Mouse (Mus musculus) forebrain, embryonic 12.5 days (tissue): ENCODE results near the gene Grin2d. TPM values are rescaled to one million over a fixed set of nuclear protein-coding genes. Genes with fewer than 3 reads are reported as not detected.

Experiments
- ATAC-seq: fragments of 200-750 bp; cut with Nextera tagmentation; 2 replicates; pipeline ENCODE4 v1.8.0; 2017; ENCODE audit warnings: moderate TSS enrichment; ENCODE audit not compliant: low FRiP score
- H3K27ac ChIP-seq: fragments of 300-500 bp; sonication (generic); 2 replicates; pipeline ENCODE4 v1.5.1; 2016; ENCODE audit warnings: mild to moderate bottlenecking
- H3K27me3 ChIP-seq: fragments of 300-500 bp; sonication (generic); 2 replicates; pipeline ENCODE4 v1.6.1; 2016; ENCODE audit warnings: mild to moderate bottlenecking
- H3K36me3 ChIP-seq: fragments of 300-500 bp; sonication (generic); replicated peaks from 2 replicates; pipeline ENCODE4 v1.6.1; 2016; ENCODE audit warnings: mild to moderate bottlenecking
- H3K4me1 ChIP-seq: fragments of 300-500 bp; sonication (generic); 2 replicates; pipeline ENCODE4 v1.6.1; 2016
- H3K4me2 ChIP-seq: fragments of 300-500 bp; sonication (generic); 2 replicates; pipeline ENCODE4 v1.6.1; 2016; ENCODE audit warnings: mild to moderate bottlenecking, moderate library complexity
- H3K4me3 ChIP-seq: fragments of 300-500 bp; sonication (generic); replicated peaks from 2 replicates; pipeline ENCODE4 v1.5.1; 2016; ENCODE audit warnings: mild to moderate bottlenecking
- H3K9ac ChIP-seq: fragments of 300-500 bp; sonication (generic); 2 replicates; pipeline ENCODE4 v1.6.1; 2016; ENCODE audit warnings: mild to moderate bottlenecking
- H3K9me3 ChIP-seq: fragments of 300-500 bp; sonication (generic); 2 replicates; pipeline ENCODE4 v1.6.1; 2016
- WGBS: fragments of 180-500 bp; shearing (Covaris S2); methylation state at CpG from one replicate; pipeline ENCODE4 v1.1.7; 2016; 5-methylcytosine and 5-hydroxymethylcytosine counted together
- polyA plus RNA-seq: library from polyadenylated mRNA; unstranded; fragments of >200 nt; fragmentation: Nextera tagmentation; extraction: Ambion mirVana; gene quantifications from 2 replicates; pipeline ENCODE4 v1.2.1, GENCODE M21; 2016

The Grin2d gene
- polyA plus RNA-seq, 1 experiment from 2014 or later, result 0.33 TPM

DNA sequence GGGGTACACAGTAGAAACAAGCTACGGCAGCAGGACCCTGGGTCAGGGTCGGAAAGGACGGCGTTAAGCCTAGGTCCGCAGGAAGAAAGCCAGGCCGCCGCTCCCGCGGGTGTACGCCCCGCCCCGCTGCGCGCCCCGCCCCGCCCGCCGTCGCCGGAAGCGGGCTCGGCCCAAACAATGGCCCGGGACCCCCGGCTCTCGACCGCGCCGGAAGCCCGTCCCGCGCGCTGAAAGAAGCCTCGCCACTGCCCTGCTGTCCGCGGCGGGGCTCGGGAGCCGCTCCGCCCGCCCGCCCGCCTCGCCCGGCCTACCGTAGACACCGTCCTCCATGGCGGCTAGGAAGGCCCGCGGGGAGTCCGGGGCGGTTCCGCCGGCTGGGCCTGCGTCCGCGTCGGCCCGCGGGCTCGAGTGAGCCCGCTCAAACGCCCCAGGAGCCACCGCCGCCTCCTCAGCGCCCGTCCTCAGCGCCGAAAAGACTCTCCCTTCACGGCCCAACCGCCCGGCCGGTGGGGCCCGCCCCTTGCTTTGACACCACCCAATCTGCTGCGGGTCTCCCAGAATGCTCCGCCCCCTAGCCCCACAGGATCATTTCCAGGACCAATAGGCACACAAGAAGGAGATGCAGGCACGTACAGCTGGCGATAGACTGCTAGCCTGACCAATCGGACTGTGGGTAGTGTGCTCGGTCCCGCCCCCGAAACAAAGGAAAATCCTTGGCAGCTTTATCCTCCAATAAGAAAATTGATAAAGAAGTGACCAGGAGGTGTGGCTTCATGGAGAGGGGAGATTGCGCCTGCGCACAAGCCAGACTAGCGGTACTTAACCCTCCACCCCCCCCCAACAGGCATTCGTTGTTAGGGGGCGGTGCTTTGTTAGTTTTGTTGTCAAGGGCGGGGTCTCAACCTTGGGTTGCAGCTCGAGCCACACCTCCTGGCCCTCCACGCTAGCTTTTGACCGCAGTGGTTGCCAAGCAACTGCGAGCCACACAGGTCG lies 64.1 kb downstream of the Grin2d start, which contains the start of gene Cyth2:
Gene Cyth2, minus strand, starts transcription at position 795 of the 993 bp plus-strand sequence.
- H3K27me3 ChIP-seq, result peaks cover 8% of the 10 kb centered on the region
- H3K27ac ChIP-seq, result peak within 1 kb of the TSS; percentile 100
- peak; percentile 98 for ATAC-seq
- no peaks in the 10 kb centered on the region for H3K9me3 ChIP-seq
- peak within 1 kb of the TSS; percentile 78 for H3K4me2 ChIP-seq
- peaks cover 38% of the 10 kb centered on the region for H3K36me3 ChIP-seq
- H3K4me1 ChIP-seq, result peaks cover 33% of the 10 kb centered on the region
- peak within 1 kb of the TSS; percentile 99 for H3K9ac ChIP-seq
- under 1% methylated on average over 82 of the region's 92 CpGs for whole genome bisulfite sequencing
- H3K4me3 ChIP-seq, result peak within 1 kb of the TSS; percentile 95

DNA sequence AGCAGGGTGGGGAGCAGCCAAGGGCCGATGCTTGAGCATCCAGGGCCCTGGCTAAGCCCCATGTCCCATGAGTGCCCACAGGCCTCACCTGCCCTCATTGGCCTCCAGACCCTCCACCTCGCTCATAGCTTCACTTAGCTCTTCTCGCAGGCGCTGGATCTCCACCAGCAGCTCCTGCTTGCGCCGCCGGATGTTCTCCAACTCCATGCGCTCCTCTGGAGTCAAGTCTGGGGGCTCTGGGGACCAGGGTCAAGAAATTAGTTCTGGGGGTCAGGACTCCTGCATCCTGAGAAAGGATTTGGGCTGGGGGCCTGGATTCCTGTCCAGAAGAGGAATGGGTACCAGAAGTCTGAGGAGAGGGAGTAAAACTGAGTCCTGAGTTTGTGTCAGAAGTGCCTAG lies 65.3 kb downstream of the Grin2d start:
- Histone ChIP-seq H3K27me3 (no peaks in the 10 kb centered on the region), H3K9ac (peak overlapping the region; percentile 99), H3K36me3 (peaks cover 50% of the 10 kb centered on the region), H3K9me3 (no peaks in the 10 kb centered on the region), H3K4me3 (peak overlapping the region; percentile 95), H3K4me2 (peak overlapping the region; percentile 78), H3K4me1 (peaks cover 37% of the 10 kb centered on the region), H3K27ac (peak overlapping the region; percentile 100; the same call in 1 of the 2 replicates)
- WGBS, result 91% methylated on average over 8 of the region's 8 CpGs
- no peak for ATAC-seq

DNA sequence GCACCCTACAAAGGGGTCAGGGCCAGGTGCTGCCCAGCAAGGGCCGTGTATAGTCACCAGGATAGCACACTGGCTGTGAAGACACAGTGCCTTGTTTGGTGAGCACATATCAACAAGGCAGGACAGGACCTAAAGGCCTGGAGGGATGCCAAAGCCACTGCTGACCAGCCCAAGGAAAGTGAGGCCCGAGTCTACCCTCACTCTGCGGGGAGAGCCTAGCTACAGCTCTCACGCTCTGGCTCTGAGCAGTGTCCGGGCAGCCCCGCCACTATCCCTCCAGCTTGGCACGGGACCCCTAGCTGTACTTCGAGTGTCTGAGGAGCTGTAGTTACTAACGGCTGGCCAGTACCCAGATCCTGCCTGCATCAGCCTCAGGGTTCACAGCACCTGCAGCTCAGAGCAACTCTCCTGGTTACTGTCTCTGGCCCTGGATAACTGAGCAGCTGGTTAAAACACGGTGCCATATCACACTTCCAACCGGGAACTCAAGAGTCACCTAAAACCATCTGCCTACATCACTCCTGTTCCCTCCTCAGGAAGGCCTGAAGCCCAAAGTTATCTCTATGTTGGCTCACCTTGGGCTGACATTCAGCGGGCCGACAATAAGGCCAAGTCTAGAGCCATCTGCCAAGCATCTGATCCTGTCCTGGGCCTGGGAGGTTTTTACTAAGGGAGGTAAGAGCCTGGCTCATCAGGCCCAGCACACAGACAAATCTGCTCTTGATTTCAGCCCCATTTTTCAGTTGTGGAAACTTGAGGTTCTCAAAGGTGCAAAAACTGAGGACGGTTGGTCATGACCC lies 68.7 kb downstream of the Grin2d start:
- Histone ChIP-seq H3K4me3 (no peak overlapping the region), H3K4me2 (no peak overlapping the region), H3K9me3 (no peaks in the 10 kb centered on the region), H3K36me3 (peaks cover 70% of the 10 kb centered on the region), H3K27me3 (no peaks in the 10 kb centered on the region), H3K4me1 (peaks cover 28% of the 10 kb centered on the region), H3K9ac (no peak overlapping the region), H3K27ac (no peak overlapping the region)
- 89% methylated on average over 14 of the region's 14 CpGs for WGBS
- no peak for ATAC-seq

DNA sequence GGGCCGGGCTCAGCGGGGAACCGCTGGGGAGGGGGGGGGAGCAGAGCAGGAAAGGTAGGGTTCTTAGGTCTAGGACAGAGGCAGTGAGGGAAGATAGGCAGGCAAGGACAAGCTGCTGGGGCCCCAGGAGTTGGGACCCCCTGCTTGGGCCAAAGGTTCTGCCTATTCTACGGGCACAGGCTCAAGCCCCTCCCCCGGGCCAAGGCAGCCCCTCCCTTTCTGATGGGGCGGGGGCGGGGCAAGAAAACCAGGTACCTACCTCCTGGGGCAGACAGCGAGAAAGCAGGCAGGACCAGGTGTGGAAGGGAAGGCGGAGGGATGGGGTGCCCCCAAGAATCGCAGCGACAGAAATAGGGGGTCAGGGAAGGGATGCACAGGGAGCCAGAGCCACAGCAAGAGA lies 69.7 kb downstream of the Grin2d start:
- Histone ChIP-seq H3K4me1 (peaks cover 28% of the 10 kb centered on the region), H3K27me3 (no peaks in the 10 kb centered on the region), H3K4me2 (no peak overlapping the region), H3K9me3 (no peaks in the 10 kb centered on the region), H3K9ac (no peak overlapping the region; the same call in 1 of the 2 replicates), H3K4me3 (no peak overlapping the region), H3K36me3 (peaks cover 75% of the 10 kb centered on the region), H3K27ac (no peak overlapping the region)
- ATAC-seq, result no peak
- WGBS, result 44% methylated on average over 10 of the region's 11 CpGs

DNA sequence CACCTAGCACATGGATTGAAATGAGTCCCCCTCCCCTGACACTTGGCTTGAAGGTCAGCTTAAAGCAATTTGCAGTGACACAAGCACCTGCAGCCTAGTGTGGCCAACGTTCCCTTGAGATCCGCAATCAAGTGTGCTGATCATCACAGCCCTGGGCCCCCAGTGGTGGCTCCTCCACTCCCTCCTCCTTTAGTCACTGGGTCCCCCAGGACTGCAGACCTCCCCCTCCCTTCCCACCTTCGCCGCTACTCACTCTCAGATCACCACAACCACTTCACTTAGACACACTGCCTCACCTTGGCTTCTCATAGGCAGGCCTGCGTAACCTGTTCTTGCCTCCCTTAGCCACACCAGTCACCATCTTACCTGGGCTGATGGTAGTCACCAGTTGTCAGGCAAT lies 72.2 kb downstream of the Grin2d start:
- ATAC-seq, result no peak
- Histone ChIP-seq H3K9ac (no peak overlapping the region), H3K4me1 (peaks cover 16% of the 10 kb centered on the region), H3K4me2 (no peak overlapping the region), H3K4me3 (no peak overlapping the region), H3K9me3 (no peaks in the 10 kb centered on the region), H3K36me3 (peaks cover 75% of the 10 kb centered on the region), H3K27ac (no peak overlapping the region), H3K27me3 (no peaks in the 10 kb centered on the region)
- WGBS, result 74% methylated on average over 5 of the region's 5 CpGs

DNA sequence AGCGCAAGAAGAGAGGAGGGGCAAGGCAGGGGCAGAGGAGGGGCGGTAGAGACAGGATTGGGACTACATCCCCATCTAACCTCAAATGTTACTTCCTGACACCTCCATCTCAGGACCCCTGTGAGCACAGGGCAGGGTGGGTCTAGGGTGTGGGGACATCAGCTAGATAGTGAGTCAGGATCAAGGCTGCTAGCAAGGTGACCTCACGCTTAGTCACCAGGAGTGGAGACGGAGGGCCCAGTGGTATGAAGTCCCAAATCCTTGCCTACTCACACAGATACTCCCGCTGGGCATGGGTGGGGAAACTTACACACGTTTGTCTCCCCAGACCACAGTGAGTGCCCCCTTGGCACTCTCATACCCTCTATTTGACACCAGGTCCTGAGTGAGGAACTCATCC lies 75.6 kb downstream of the Grin2d start:
- Histone ChIP-seq H3K27me3 (peaks cover 30% of the 10 kb centered on the region), H3K4me1 (peaks cover 27% of the 10 kb centered on the region), H3K27ac (no peak overlapping the region), H3K9me3 (no peaks in the 10 kb centered on the region), H3K4me3 (no peak overlapping the region), H3K9ac (no peak overlapping the region), H3K36me3 (peaks cover 49% of the 10 kb centered on the region), H3K4me2 (no peak overlapping the region)
- no peak for ATAC-seq
- WGBS, result 93% methylated on average over 6 of the region's 6 CpGs

DNA sequence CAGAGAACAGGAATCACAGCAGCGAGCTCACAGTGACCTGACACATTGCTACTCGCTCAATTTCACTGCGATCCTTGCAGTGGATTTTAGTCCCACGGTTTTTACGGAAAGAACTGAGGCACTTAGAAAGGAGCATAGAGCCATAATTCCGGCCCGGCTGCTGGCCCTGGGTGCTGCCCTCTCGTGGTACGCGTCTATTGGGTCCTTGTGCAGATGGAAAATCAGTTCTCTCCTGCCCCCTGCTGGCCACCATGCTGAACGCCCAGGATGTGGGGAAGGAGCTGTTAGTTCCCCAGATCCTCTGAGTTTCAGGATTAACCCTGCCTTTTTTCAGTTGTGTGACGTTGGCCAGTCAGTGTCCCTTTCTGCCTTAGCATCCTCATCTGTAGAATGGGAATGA lies 76.8 kb downstream of the Grin2d start:
- Histone ChIP-seq H3K27ac (peak overlapping the region; percentile 42; the same call in 1 of the 2 replicates), H3K4me3 (no peak overlapping the region)

DNA sequence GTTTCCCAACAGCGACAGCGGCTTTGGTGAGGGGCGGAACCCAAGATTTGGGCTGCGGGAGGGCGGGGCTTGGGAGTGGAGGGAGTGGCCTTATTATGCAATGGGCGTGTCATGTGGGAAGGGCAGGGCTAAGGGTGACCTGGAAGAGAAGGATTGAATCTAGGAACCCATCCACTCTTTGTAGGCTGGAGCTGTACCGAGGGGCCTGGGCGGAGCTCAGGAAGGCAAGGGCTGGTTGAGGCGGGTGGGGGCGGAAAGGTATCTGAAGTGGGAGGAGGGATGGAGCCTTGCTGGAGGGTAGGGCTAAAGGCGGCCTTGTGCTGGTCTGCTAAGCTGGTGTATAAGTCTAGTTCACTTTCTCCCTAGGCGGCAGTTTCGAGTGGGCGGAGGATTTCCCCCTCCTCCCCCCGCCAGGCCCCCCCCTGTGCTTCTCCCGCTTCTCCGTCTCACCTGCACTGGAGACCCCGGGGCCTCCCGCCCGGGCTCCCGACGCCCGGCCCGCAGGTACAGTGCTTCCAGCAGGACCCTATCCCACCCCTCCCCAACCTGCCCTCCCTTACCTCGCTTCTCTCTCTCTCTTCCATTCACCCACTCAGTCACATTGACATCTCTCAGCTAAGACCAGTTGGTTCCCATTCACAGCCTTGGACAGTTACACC lies 77.5 kb downstream of the Grin2d start:
- peak overlapping the region; percentile 42; the same call in 1 of the 2 replicates for H3K27ac ChIP-seq
- WGBS, result 19% methylated on average over 23 of the region's 25 CpGs
- peak overlapping the region; percentile 17; the same call in 1 of the 2 replicates for H3K9ac ChIP-seq
- no peak overlapping the region for H3K4me2 ChIP-seq
- no peaks in the 10 kb centered on the region for H3K9me3 ChIP-seq
- H3K27me3 ChIP-seq, result peaks cover 48% of the 10 kb centered on the region
- H3K36me3 ChIP-seq, result peaks cover 40% of the 10 kb centered on the region
- H3K4me3 ChIP-seq, result no peak overlapping the region
- ATAC-seq, result no peak
- peaks cover 28% of the 10 kb centered on the region for H3K4me1 ChIP-seq

More for the DNA sequence above, 76.8 kb downstream of the Grin2d start:
- no peak overlapping the region for H3K9ac ChIP-seq
- H3K27me3 ChIP-seq, result peaks cover 42% of the 10 kb centered on the region
- WGBS, result 5% methylated on average over 12 of the region's 12 CpGs
- peaks cover 28% of the 10 kb centered on the region for H3K4me1 ChIP-seq
- peaks cover 39% of the 10 kb centered on the region for H3K36me3 ChIP-seq
- peak; percentile 17; the same call in 1 of the 2 replicates for ATAC-seq
- H3K9me3 ChIP-seq, result no peaks in the 10 kb centered on the region
- no peak overlapping the region for H3K4me2 ChIP-seq

DNA sequence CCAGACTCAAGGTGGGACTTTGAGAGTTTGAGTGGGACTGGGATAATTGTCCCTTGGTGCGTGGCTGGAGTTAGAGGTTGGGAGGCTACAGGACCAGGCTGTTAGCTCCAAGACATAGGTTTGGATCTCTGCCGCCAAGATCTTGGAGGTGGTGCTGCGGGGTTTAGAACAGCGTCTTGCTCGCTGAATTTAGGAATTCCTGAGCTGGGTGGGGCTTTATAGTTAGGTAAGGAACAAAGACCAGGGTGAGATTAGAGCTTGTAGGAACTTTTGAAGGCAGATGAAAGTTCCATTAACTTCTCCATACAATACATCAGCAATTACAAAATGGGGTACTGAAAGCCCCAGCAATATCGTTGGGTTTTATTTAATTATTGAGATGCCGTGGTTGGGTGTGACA lies 78.2 kb downstream of the Grin2d start:
- peaks cover 47% of the 10 kb centered on the region for H3K36me3 ChIP-seq
- H3K4me3 ChIP-seq, result no peak overlapping the region
- H3K27ac ChIP-seq, result no peak overlapping the region
- H3K4me1 ChIP-seq, result peaks cover 28% of the 10 kb centered on the region
- no peaks in the 10 kb centered on the region for H3K9me3 ChIP-seq
- no peak for ATAC-seq
- H3K27me3 ChIP-seq, result peaks cover 55% of the 10 kb centered on the region
- WGBS, result 39% methylated on average over 7 of the region's 7 CpGs
- no peak overlapping the region for H3K4me2 ChIP-seq
- H3K9ac ChIP-seq, result peak overlapping the region; percentile 17; the same call in 1 of the 2 replicates

DNA sequence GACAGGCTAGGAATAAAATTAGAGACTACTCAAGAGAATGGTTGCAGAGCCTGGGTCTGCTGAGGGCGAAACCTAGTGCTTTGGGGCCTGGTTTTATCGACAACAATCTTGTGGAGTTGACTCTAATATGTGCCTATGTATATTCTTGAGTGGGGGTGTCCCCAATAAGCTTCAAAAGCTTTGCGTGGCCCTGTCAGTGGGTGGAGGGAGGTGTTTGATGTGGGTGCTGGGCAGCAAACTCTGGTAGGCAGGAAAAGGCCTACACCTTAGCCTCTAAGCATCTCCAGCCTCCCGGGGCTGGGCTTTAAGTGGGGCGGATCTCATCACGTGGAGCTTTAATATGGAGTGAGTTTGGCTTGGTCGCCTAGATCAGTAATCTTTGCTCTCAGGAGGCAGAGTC lies 79.2 kb downstream of the Grin2d start:
- Histone ChIP-seq H3K27ac (no peak overlapping the region), H3K36me3 (peaks cover 58% of the 10 kb centered on the region), H3K27me3 (peaks cover 57% of the 10 kb centered on the region), H3K4me2 (no peak overlapping the region), H3K4me1 (peaks cover 28% of the 10 kb centered on the region), H3K9me3 (no peaks in the 10 kb centered on the region), H3K9ac (no peak overlapping the region), H3K4me3 (no peak overlapping the region)
- ATAC-seq, result no peak
- WGBS, result 51% methylated on average over 7 of the region's 7 CpGs

DNA sequence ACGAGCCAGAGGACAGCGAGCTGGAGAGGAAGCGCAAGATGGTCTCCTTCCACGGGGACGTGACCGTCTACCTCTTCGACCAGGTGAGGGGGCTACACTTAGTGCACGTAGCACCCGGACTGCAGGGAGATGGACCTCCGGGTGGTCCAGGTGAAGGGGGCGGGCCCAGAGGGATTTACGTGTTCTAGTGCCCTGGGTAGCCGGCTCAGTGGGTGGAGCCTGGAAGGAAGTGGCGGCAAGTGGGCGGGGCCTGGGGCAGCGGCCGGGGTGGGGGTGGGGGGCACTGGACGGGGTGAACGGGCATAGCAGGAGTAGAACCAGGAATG lies 79.7 kb downstream of the Grin2d start:
- Histone ChIP-seq H3K27ac (no peak overlapping the region), H3K27me3 (peaks cover 57% of the 10 kb centered on the region), H3K36me3 (peaks cover 58% of the 10 kb centered on the region), H3K9me3 (no peaks in the 10 kb centered on the region), H3K4me1 (peaks cover 28% of the 10 kb centered on the region), H3K9ac (peak overlapping the region; percentile 67), H3K4me3 (peak overlapping the region; percentile 40), H3K4me2 (peak overlapping the region; percentile 68)
- ATAC-seq, result no peak
- WGBS, result under 1% methylated on average over 19 of the region's 19 CpGs
